Mouse (Mus musculus): Measurements from ENCODE around the gene Mtnr1a. TPM values are rescaled to one million over a fixed set of nuclear protein-coding genes. Genes with fewer than 3 reads are reported as not detected.
A peak's percentile ranks its signal among the peaks of the same experiment; 100 is the strongest.
"Not testable (repeated sequence)": the region's sequence is repeated elsewhere in the genome, so short reads cannot be mapped to it uniquely, and the experiment has no call there.

The Mtnr1a gene
- polyA plus RNA-seq, 1 experiment from 2014 or later: not detected

DNA sequence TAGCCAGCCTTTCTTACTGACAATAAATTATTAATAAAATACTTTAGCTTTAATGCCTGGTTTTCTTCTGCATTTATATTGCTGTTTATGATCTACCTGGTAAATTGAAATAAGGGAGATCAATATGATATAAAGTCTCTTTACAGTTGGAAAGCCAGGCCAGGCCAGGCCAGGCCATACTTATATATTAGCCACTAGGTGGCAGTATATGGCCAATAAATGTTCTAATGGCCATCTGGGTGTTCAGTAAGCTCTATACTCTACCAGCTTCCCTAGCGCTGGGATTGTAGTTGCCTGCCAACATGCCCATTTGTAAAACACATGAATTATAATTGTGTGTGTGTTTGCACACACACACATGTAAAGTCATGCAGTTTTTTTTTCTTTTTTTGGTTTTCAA, 16.7 kb upstream of the Mtnr1a start:
- H3K4me3 ChIP-seq (ENCODE audit: low read length): no peak overlapping the region
- no peak overlapping the region for H3K4me2 ChIP-seq (ENCODE audit: low read depth, low read length)
- no peak overlapping the region for H3K27ac ChIP-seq (ENCODE audit: low read length)
- H3K9ac ChIP-seq (ENCODE audit: low read length): no peak overlapping the region
- H3K36me3 ChIP-seq (ENCODE audit: control insufficient read depth, insufficient read depth): peaks cover 42% of the 10 kb centered on the region
- H3K27me3 ChIP-seq (ENCODE audit: control insufficient read depth, insufficient read depth, low read length): no peaks in the 10 kb centered on the region
- no peak for ATAC-seq (replicated peaks; ENCODE audit: extremely low read depth, insufficient read depth, low FRiP score)
- peaks cover 3% of the 10 kb centered on the region; the same call in 1 of the 2 replicates for H3K9me3 ChIP-seq (replicated peaks; ENCODE audit: control insufficient read depth, low read length)
- H3K4me1 ChIP-seq (ENCODE audit: control insufficient read depth, insufficient read depth, low read length): no peaks in the 10 kb centered on the region
- 90% methylated on average over 1 of the region's 1 CpGs for WGBS

DNA sequence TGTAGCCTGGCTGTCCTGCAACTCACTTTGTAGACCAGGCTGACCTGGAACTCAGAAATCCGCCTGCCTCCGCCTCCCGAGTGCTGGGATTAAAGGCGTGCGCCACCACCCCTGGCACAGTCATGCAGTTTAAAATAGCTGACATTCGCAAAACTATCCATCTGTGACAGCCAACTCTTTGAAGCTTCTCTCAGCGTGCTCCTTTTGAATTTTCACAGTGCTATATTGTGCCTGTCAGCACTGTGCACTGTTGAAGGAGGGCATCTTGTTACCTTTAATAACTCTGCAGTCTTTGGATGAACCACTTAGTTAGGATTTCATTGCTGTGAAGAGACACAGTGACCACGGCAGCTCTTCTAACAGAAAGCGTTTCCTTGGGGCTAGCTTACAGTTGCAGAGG, 16.3 kb upstream of the Mtnr1a start:
- Histone ChIP-seq H3K36me3 (ENCODE audit: control insufficient read depth, insufficient read depth) (peaks cover 42% of the 10 kb centered on the region), H3K4me2 (ENCODE audit: low read depth, low read length) (no peak overlapping the region), H3K4me3 (ENCODE audit: low read length) (no peak overlapping the region), H3K9ac (ENCODE audit: low read length) (no peak overlapping the region), H3K4me1 (ENCODE audit: control insufficient read depth, insufficient read depth, low read length) (no peaks in the 10 kb centered on the region), H3K9me3 (replicated peaks; ENCODE audit: control insufficient read depth, low read length) (peaks cover 3% of the 10 kb centered on the region; the same call in 1 of the 2 replicates), H3K27ac (ENCODE audit: low read length) (no peak overlapping the region), H3K27me3 (ENCODE audit: control insufficient read depth, insufficient read depth, low read length) (no peaks in the 10 kb centered on the region)
- no peak for ATAC-seq (replicated peaks; ENCODE audit: extremely low read depth, insufficient read depth, low FRiP score)
- 81% methylated on average over 9 of the region's 9 CpGs for WGBS

DNA sequence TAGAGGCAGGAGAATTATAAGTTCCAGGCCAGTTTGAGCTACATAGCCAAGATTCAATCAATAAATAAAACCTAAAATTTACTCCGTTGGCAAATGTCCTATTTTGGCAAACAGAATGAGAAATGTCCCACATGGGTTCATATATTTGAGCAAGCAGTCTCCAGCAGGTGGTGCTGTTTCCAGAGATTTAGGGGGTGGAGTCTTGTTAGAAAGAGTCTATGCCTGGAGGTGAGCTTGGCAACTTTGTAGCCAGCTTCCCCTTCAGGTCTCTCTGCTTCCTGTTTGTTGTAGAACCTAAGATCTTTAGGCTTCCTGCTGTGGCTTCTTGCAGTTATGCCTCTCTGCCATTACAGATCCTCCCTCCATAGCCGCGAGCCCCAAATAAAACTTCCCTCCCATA, 13.4 kb upstream of the Mtnr1a start:
- peaks cover 3% of the 10 kb centered on the region; the same call in 1 of the 2 replicates for H3K9me3 ChIP-seq (replicated peaks; ENCODE audit: control insufficient read depth, low read length)
- H3K4me3 ChIP-seq (ENCODE audit: low read length): no peak overlapping the region
- H3K4me2 ChIP-seq (ENCODE audit: low read depth, low read length): no peak overlapping the region
- peaks cover 36% of the 10 kb centered on the region for H3K36me3 ChIP-seq (ENCODE audit: control insufficient read depth, insufficient read depth)
- H3K27me3 ChIP-seq (ENCODE audit: control insufficient read depth, insufficient read depth, low read length): no peaks in the 10 kb centered on the region
- WGBS: 95% methylated on average over 3 of the region's 3 CpGs
- no peak overlapping the region for H3K27ac ChIP-seq (ENCODE audit: low read length)
- H3K9ac ChIP-seq (ENCODE audit: low read length): no peak overlapping the region
- no peak for ATAC-seq (replicated peaks; ENCODE audit: extremely low read depth, insufficient read depth, low FRiP score)
- H3K4me1 ChIP-seq (ENCODE audit: control insufficient read depth, insufficient read depth, low read length): no peaks in the 10 kb centered on the region

DNA sequence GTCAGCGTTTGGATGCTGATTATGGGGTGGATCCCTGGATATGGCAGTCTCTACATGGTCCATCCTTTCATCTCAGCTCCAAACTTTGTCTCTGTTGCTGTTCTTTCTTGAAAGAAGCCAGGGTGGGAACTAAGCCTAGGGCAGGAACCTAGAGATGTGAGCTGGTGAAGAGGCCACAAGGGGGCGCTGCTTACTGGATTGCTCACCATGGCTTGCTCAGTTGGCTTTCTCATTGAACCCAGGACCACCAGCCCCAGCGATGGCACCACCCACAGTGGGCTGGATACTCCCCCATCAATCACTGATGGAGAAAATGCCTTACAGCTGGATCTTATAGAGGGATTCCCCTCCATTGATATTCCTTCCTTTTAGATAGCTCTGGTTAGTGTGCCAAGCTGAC, 12.1 kb upstream of the Mtnr1a start:
- Histone ChIP-seq H3K4me1 (ENCODE audit: control insufficient read depth, insufficient read depth, low read length) (no peaks in the 10 kb centered on the region), H3K9me3 (replicated peaks; ENCODE audit: control insufficient read depth, low read length) (peaks cover 3% of the 10 kb centered on the region; the same call in 1 of the 2 replicates), H3K27me3 (ENCODE audit: control insufficient read depth, insufficient read depth, low read length) (no peaks in the 10 kb centered on the region), H3K9ac (ENCODE audit: low read length) (no peak overlapping the region), H3K27ac (ENCODE audit: low read length) (no peak overlapping the region), H3K36me3 (ENCODE audit: control insufficient read depth, insufficient read depth) (peaks cover 26% of the 10 kb centered on the region; the same call in 1 of the 2 replicates), H3K4me3 (ENCODE audit: low read length) (no peak overlapping the region), H3K4me2 (ENCODE audit: low read depth, low read length) (no peak overlapping the region)
- no peak for ATAC-seq (replicated peaks; ENCODE audit: extremely low read depth, insufficient read depth, low FRiP score)
- 36% methylated on average over 2 of the region's 3 CpGs for WGBS

DNA sequence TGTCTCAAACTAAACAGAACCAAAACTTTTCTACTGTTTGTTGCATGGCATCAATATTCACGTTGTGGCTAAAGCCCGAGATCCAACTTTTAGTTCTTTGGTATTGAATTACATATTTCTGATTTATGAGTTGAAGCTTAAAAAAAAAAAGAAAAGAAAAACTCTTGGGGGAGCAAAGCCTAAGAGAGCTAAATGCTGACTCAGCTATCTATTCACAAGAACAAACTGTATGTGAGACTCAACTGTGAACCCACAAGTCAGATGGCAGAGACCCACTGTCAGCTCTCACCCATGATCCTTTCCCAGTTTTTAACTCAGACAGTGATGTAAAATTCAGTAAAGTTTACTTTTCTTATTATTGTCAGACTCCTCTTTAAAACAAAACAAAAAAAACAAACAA, 8.9 kb upstream of the Mtnr1a start:
- Histone ChIP-seq H3K27ac (ENCODE audit: low read length) (no peak overlapping the region), H3K27me3 (ENCODE audit: control insufficient read depth, insufficient read depth, low read length) (no peaks in the 10 kb centered on the region), H3K9me3 (replicated peaks; ENCODE audit: control insufficient read depth, low read length) (peaks cover 3% of the 10 kb centered on the region; the same call in 1 of the 2 replicates), H3K9ac (ENCODE audit: low read length) (no peak overlapping the region), H3K4me3 (ENCODE audit: low read length) (no peak overlapping the region), H3K36me3 (ENCODE audit: control insufficient read depth, insufficient read depth) (peaks cover 6% of the 10 kb centered on the region; the same call in 1 of the 2 replicates), H3K4me1 (ENCODE audit: control insufficient read depth, insufficient read depth, low read length) (no peaks in the 10 kb centered on the region; the same call in 1 of the 2 replicates), H3K4me2 (ENCODE audit: low read depth, low read length) (no peak overlapping the region)
- ATAC-seq (replicated peaks; ENCODE audit: extremely low read depth, insufficient read depth, low FRiP score): no peak
- 85% methylated on average over 2 of the region's 2 CpGs for WGBS

DNA sequence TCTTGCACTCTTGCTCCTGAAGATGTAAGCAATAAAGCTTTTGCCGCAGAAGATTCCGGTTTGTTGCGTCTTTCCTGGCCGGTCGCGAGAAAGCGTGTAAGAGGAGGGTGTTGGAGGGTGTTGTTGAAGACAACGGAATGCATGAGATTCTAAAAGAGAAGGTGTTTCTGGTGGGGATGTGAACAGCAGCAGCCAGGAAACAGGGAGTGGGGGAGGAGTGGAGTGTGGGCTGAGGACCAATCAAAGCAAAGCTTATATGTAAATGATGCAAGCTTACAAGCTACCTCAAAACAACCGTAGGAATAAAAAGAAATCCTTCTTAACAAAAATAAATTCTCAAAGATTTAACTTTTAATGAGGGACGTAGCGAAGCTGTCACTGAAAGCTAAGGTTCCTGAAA, 6.6 kb upstream of the Mtnr1a start:
- Histone ChIP-seq H3K9ac (ENCODE audit: low read length) (no peak overlapping the region), H3K4me3 (ENCODE audit: low read length) (no peak overlapping the region), H3K27me3 (ENCODE audit: control insufficient read depth, insufficient read depth, low read length) (no peaks in the 10 kb centered on the region), H3K36me3 (ENCODE audit: control insufficient read depth, insufficient read depth) (no peaks in the 10 kb centered on the region), H3K4me1 (ENCODE audit: control insufficient read depth, insufficient read depth, low read length) (no peaks in the 10 kb centered on the region; the same call in 1 of the 2 replicates), H3K27ac (ENCODE audit: low read length) (no peak overlapping the region), H3K9me3 (replicated peaks; ENCODE audit: control insufficient read depth, low read length) (no peaks in the 10 kb centered on the region), H3K4me2 (ENCODE audit: low read depth, low read length) (no peak overlapping the region)
- WGBS: 88% methylated on average over 11 of the region's 11 CpGs
- no peak for ATAC-seq (replicated peaks; ENCODE audit: extremely low read depth, insufficient read depth, low FRiP score)

DNA sequence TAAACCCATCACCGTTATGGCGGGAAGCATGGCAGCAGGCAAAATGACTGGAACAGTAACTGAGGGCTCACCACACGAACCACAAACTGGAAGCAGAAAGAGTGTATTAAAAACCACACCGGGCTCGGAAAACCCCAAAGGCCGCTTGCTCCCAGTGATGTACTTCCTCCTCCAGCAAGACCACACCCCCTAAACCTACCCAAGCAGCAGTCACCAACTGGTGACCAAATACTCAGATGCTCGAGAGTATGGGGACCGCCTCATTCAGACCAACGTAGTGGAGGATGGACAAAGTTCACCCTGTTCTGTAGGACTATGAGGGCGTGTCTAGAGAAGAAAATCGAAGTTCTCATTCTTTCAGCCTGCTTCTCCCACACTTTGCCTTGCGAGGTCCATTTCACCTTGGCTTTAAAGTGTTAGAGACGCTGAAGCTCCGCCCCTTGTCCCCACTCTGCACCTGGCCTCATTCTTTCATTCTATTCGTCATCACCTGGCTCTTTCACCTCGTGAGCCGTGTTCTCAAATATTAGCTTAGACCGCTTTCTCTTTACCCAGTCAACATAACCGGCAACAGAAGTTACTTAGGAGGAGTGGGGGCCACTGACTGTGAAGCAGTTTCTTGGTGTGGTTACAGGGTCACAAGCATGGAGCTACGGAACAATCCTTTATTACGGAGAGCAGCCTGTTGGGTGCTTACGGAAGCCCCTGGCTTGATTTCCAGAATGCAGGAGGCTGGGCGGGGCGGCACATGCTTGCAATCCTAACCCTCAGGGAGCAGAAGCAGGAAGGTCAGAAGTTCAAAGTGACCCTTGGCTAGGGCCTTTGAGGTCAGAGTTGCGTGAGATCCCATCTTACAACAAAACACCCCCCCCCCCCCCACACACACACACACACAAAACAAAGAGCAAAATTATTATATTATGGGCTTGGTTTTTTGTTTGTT, 5.7 kb upstream of the Mtnr1a start:
- no peaks in the 10 kb centered on the region for H3K27me3 ChIP-seq (ENCODE audit: control insufficient read depth, insufficient read depth, low read length)
- no peak overlapping the region for H3K9ac ChIP-seq (ENCODE audit: low read length)
- 70% methylated on average over 25 of the region's 25 CpGs for WGBS
- no peaks in the 10 kb centered on the region for H3K36me3 ChIP-seq (ENCODE audit: control insufficient read depth, insufficient read depth)
- ATAC-seq (replicated peaks; ENCODE audit: extremely low read depth, insufficient read depth, low FRiP score): no peak
- H3K4me2 ChIP-seq (ENCODE audit: low read depth, low read length): no peak overlapping the region
- H3K4me3 ChIP-seq (ENCODE audit: low read length): no peak overlapping the region
- H3K27ac ChIP-seq (ENCODE audit: low read length): no peak overlapping the region
- no peaks in the 10 kb centered on the region; the same call in 1 of the 2 replicates for H3K4me1 ChIP-seq (ENCODE audit: control insufficient read depth, insufficient read depth, low read length)
- H3K9me3 ChIP-seq (replicated peaks; ENCODE audit: control insufficient read depth, low read length): no peaks in the 10 kb centered on the region

DNA sequence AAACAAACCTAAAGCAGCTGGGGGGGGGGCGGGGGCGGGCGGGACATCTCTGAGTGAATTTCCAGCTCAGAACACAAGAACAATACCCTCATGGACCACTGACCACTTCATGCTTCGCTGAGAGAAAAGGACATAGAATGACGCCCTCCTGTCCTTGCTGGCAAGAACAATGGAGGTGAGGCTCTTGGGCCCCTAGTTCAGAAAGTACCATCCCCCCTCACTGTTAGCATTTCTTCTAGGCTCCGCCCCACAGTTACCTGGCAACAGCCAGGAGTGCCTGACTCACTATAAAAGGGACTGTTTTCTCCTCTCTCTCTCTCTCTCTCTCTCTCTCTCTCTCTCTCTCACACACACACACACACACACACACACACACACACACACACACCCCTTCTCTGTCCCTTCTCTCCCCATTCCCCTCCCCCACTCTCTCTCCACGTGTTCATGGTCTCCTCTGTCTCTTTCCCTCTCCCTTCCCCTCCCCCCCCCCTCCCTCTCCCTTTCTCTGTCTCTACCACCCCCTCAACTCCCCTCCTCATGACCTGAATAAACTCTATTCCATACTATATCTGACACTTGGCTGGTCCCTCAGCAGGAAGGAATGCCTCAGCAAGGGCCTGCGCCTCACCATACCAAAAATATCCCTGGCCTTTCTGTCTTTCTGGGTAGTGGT, 4.6 kb upstream of the Mtnr1a start:
- 44% methylated on average over 8 of the region's 8 CpGs for WGBS
- Histone ChIP-seq H3K4me2 (ENCODE audit: low read depth, low read length) (no peak overlapping the region), H3K27ac (ENCODE audit: low read length) (no peak overlapping the region), H3K4me3 (ENCODE audit: low read length) (no peak overlapping the region), H3K9me3 (replicated peaks; ENCODE audit: control insufficient read depth, low read length) (no peaks in the 10 kb centered on the region), H3K36me3 (ENCODE audit: control insufficient read depth, insufficient read depth) (no peaks in the 10 kb centered on the region), H3K4me1 (ENCODE audit: control insufficient read depth, insufficient read depth, low read length) (no peaks in the 10 kb centered on the region; the same call in 1 of the 2 replicates), H3K27me3 (ENCODE audit: control insufficient read depth, insufficient read depth, low read length) (peaks cover 4% of the 10 kb centered on the region; the same call in 1 of the 2 replicates), H3K9ac (ENCODE audit: low read length) (no peak overlapping the region)
- peak; percentile 11; the same call in 1 of the 2 replicates for ATAC-seq (replicated peaks; ENCODE audit: extremely low read depth, insufficient read depth, low FRiP score)

DNA sequence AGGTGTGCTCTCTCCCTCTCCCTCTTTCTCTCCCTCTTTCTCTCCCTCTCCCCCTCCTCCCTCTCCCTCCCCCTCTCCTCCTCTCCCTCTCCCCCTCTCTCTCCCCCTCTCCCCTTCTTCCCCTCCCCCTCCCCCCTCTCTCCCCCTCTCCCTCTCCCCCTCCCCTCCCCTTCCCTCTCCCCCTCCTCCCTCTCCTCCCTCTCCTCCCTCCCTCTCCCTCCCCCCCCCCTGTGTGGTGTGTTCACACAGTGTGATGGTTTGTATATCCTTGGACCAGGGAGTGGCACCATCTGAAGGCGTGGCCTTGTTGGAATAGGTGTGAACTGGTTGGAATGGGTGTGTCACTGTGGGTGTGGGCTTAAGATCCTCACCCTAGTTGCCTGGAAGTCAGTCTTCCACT, 3.5 kb upstream of the Mtnr1a start:
- H3K4me2 ChIP-seq (ENCODE audit: low read depth, low read length); H3K4me1 ChIP-seq (ENCODE audit: control insufficient read depth, insufficient read depth, low read length); H3K9ac ChIP-seq (ENCODE audit: low read length); H3K9me3 ChIP-seq (replicated peaks; ENCODE audit: control insufficient read depth, low read length); H3K27ac ChIP-seq (ENCODE audit: low read length); H3K4me3 ChIP-seq (ENCODE audit: low read length); H3K36me3 ChIP-seq (ENCODE audit: control insufficient read depth, insufficient read depth); ATAC-seq (replicated peaks; ENCODE audit: extremely low read depth, insufficient read depth, low FRiP score): not testable (repeated sequence)
- 100% methylated on average over 1 of the region's 1 CpGs for WGBS
- H3K27me3 ChIP-seq (ENCODE audit: control insufficient read depth, insufficient read depth, low read length): peaks cover 10% of the 10 kb centered on the region; the same call in 1 of the 2 replicates
